Mouse (Mus musculus) megakaryocyte-erythroid progenitor cell, adult 5-6 weeks (primary cell): ENCODE measurements at regions not wholly inside any gene's neighbourhood (a gene's known extent, or its start where the extent isn't known, plus 50 kb on each side); places are given as distances from the start of the nearest gene placed in this dataset.
"Not testable (repeated sequence)": the region's sequence is repeated elsewhere in the genome, so short reads cannot be mapped to it uniquely, and the experiment has no call there.

Source experiments
- ATAC-seq: replicated peaks from 2 replicates; pipeline ENCODE4 v1.8.0; 2016; ENCODE audit warnings: mild to moderate bottlenecking, inconsistent platforms; ENCODE audit not compliant: severe bottlenecking, poor library complexity, low FRiP score, low TSS enrichment

DNA sequence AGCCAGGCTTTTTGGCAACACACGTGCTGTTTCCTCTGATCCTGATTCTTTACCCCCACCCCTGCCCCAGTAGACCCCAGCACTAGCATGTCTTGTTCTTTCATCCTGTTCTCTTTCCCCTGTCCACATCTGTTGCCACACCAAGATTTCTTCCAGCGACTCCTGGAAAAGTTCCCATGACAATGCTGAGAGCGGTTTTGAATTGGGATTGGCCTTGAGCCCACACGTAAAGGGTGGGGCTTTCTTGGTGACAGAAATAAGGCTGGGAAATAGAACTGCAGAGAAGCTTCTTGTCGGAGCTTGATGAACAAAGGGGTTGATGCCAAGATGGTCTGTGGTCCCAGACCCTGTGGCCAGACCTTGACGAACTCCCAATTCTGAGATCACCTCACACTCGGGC, 106.8 kb downstream of the Enc1 start:
- no peak for ATAC-seq

DNA sequence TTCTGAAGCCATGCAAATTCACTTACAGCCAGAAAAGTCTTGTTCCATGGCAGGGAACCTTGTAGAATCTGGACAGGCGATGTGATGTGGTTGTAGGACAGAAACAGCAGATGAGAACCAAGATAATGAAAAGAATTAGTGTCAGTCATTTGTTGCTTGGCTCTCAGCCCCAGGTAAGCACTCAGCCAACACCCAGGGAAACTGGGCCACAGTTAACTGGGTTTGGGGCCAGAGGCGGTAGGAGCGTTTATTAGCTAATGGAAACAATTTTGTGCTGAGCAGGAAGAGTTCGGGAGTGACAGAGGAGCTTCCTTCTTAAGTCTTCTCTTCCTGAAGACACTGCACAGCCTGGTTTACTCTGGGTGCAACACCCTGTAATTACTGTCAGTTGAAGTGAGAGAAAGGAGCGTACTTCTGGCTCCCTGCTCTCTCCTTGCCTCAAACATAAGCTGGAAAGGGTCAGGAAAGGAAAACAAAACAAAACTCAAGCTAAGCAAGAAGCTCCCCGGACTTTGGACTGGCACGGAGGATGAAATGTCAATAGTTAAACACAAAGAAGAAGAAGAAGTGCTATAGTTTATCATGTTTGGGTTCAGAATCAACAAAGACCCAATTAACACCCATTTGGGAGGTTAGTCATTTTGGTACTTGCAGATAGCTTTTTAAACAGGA, 100.4 kb downstream of the Enc1 start:
- ATAC-seq = no peak

DNA sequence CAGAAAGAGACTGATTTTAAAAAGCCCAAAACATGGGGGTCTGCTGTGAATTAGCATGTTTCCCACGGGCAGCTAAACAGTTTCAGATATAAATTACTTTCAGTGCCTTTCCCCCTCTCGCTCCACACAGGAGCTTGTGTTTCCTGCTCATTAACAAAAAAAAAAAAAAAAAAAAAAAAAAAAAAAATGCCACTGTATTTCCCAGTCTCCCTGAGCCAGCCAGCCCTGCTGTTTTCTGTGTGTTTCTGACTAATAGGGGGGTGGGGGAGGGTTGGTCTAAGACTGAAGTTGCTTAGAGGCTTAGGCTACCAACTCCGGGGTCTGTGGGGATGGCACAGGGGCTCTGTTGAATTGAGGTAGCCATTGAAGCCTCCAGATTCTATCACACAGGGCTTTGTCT, 97.0 kb downstream of the Enc1 start:
- ATAC-seq = no peak

DNA sequence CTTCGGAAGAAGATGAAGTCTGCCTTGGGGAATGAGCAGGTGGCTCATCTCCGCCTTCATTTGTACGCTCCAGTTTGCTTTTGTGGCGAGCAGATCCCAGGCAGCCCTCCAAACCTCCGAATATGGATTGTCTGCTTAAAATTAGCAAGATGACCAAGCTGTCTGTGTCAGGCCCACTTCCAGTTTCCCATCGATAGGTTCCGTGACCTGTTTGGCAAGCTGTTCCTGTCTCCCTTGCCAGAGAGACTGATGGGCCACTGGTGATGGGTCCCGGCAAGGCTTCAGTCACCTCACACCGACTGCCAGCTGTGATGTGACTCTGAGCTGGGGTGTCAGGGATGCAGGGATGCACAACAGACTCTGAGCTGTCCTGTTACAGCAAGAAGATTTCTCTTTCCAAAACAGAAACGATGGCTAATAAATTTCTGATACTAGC, 96.4 kb downstream of the Enc1 start:
- ATAC-seq = no peak

DNA sequence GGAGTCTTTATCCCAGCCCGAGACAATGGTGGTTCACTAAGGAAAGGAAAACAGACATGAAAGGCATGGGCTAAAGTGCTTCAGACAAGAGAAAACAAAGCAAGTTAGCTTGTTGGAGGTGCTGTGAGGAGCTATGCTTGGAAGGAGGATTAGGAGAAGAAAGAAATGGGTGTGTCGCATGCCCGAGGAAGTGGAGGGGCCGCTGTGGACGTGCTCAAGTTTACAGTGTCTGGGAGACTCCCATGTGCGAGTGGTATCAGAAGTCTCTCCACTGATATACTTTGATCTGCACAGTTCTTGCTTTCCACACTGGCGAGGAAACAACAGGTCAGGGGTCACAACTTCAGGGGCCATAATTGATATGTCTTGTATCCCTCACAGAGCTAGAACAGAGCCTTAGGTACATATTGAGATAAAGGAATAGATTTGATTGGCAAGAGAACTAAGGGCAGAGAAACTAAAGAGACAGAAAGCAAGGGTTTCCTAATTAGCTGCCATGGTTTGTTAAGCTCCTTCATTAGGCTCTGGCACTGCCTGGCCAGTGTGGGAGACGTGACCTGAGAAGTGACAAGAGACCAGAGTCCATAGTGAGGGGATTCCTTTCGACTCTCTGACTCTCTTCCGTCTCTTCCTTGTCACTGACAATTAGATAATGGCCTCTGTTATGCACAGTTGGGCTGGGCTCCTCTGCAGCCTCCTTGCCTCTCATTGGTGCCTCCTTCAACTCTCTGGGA, 93.1 kb downstream of the Enc1 start:
- ATAC-seq = no peak

DNA sequence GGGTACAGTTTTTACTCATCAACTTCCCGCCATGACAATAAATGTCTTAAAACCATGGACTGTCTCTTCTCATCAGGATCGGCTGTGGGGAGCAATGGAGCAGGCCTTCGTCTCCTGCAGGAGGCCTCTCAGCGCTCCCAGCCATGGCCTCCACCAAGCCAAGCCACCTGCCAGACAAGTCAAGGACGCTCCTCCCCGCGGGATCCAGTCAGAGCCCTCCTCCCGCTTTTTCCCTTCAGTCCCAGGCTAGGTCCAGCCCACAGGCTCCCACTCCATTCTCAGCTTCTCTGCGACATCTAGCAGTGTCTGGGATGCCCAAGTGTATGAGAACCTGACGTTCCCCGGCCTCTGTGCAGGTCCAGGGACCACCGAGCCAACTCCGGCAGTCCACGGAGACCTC, 90.2 kb downstream of the Enc1 start:
- ATAC-seq = no peak

DNA sequence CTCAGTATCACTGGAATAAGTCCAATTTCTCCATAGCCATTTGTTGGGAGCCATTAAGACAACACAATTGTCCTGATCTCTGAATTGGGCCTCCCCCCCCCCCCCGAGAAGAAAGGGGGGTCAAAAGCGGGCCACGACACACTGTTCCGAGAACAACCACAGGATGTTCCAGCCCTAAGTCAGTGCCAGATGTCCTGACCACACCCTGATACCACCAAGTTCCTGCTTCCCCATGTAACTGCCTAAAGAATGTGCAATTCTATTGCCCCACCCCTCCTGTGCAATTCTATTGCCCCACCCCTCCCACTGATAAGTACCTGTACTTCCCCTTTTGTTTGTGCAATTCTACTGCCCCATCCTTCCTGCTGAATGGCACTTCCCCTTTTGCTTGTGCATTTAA, 80.4 kb downstream of the Enc1 start:
- not testable (repeated sequence) for ATAC-seq

DNA sequence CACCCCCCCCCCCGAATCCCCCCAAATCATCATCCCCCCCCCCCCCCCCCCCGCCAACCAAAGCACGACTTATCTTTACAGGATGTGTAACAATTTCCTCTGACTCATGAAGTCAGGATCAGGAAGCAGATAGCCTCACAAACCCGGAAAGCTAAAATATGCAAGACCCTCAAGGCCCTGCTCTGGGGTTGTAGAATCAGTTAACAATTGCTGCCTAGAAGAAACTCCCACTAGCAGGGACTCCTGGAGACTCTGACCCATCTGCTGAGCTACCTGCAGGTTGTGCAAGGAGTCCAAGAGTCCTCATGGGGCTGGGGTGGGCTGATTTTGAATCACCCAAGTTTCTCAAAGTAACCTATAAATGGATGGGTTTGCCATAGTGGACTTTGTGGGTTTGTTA, 79.9 kb downstream of the Enc1 start:
- ATAC-seq = no peak

DNA sequence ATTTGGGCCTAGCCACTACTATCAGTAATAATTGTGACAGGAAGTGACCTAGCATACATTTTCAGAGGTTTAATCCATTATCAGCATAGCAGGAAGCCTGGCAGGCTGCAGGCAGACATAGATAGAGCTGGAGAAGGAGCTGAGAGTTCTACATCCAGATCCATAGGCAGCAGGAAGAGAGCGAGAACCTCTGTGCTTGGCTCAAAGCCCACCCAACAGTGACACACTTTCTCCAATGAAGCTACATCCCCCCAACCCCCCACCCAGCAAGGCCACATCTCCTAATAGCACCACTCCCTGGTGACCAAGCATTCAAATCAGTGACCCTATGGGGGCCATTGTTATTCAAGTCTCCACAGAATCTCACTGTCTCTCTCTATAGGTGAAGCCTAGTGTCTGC, 79.4 kb downstream of the Enc1 start:
- ATAC-seq = no peak

DNA sequence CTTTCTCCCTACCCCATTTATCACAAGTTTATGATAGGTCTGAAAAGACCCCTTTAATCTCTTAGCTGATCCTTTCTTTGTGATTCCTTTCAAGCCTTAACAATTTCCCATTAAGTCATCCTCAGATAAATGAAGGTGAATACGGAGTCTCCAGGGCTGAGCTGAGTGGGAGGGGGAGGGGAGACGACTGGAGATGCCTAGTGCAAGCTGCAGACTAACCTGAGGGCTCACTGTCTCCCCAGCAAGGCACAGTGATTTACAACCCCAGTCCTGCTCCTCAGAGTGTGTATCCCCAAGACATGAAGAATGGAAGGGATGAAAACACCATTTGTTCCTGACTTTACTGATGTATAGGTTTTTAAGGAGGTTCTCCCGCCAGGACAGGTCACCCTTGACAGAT, 76.7 kb downstream of the Enc1 start:
- ATAC-seq = no peak

DNA sequence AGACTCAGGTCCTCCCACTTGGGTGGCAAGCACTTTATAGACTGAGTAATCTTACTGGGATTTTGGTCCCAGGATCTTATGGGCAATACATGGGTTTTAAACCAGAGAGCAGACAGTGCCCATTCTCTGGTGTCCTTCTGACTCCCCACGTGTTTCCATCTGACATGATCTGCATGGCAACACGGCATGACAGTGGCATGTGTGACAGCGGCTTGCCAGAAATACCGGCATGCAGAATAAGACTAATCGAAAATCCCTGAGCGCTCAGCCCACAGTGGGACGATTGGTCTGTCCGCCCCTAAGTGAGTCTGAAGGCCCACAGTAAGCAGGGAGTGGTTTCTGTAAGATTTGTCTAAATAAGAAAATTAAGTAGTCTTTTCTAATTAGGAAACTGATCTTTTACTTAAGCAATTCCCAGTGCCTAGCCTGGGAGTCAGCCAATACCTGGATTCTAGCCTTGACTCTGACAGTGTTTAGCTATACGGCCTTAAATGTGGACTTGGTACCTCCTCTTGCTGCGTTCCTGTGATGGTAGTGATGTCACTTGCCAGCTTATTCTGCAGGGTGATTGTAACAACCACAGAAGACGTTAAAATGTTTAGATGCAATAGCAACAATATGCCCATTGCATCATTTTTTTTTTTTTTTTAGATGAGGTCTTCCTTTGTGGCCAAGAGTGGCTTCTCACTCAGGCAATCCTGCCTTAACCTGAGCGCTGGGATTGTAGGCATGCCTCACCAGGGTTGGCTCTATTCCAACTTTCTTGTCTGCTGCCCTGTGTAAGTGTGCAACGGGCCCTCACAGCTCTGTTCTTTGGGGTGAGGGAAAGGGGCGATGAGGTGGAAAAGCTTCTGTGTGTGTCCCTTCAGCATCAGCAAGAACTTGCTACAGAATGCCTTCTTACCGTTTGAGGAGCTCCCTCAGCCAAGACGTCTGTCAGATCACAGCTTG, 71.8 kb downstream of the Enc1 start:
- ATAC-seq = no peak

DNA sequence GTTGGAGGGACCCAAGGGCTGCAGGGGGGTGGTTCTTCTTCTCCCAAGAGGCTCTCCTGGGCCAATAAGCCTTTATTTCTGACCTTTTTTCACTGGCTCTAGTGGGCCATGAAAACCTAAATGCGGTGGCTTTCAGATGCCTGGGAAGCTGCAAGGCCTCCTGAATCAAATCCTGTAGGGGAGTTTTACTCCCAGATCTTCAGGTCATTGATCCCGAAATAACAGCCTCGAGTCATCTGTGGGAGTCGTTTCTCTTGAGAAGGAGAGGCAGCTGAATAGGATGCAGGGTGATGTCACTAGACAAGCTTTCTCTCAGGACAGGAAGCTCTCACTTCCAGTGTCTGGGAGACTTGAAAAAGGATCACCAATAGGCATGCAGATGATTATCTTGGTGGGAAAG, 70.4 kb downstream of the Enc1 start:
- no peak for ATAC-seq

DNA sequence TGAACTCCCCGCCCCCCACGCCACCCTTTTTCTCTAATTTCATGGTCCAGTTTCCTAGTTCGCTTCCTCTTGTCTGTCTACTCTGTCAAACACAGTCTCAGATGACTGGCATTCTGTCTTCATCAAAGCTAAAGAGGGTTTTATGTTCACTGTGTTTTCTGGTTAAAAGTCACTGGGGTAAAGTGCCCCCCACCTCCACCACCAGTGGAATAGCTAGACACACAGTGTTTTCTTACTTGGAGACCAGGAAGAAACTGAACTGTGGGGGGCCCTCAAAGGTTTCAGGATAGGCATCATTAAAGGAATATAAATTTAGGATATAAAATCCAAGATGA, 69.9 kb downstream of the Enc1 start:
- no peak for ATAC-seq

DNA sequence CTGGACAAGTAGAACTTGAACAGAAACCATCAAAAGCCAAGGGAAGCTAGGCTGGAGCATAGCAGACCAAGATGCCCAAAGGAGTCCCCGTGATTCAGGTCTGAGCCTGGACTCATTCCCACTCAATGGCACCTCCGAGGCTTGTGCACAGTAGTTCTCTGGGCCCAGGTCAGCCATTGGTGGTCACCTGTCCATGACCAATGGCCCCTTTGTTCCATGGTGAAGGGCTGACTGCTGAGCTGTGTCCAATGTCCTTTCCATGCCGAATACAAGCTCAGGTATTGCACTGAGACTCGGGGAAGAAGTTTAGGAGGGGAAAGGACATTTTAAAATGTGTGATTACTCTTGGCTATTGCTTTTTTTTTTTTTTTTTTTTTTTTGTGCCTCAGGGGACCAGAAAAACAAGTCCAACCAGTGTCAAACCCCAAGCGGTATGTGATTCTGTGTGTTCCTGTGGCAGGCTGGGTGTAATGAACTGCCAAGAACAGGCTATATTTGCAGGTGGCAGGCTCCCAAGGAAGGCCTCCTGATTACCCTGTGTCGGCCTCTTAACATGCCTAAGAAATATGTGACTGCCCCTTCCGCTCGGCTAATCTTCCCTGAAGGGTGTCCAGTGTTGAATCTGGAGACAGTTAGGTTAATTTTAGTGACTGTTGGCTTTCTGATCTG, 69.4 kb downstream of the Enc1 start:
- ATAC-seq = no peak

DNA sequence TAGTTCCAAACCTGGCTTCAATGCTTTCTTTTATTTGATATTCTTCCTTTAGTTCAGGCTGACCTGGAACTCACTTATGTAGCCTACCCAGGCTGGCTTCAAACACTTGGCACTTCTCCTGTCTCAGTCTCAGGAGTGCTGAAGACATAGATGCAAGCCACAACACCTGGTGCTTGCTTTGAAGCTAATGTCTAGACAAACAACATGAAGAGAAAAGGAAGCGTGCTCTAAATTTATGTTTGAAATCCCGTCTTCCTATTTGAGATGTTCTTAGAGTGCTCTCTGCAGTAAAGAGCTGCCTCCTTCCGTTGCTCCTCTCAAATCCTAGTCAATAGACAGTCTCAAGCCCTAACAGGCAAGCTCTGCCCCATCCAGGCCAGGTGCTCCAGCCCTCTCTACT, 68.5 kb downstream of the Enc1 start:
- ATAC-seq = no peak

DNA sequence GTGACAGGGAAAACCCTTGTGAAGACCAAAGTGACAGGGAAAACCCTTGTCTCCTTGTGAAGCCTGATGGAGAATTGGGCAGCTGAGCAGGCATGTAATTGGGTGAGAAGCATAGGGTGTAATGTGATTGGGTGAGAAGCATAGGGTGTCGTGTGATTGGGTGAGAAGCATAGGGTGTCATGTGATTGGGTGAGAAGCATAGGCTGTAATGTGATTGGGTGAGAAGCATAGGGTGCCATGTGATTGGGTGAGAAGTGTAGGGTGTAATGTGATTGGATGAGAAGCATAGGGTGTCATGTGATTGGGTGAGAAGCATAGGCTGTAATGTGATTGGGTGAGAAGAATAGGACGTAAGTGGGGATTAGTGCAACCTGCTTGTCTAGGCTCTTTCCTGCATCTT, 67.5 kb downstream of the Enc1 start:
- no peak for ATAC-seq
